In genomic region chr3:148921966-148922587, GRCm38 (mm10) we compare ENCODE assay signal across 12 mouse cellular contexts.
DNase-seq lines count a peak whose midpoint lies in the region; ATAC-seq and TF ChIP-seq lines count a peak whose summit lies in the region.
"Had no signal": no experiment of that assay in that cellular context is flagged by ENCODE, and none has a peak within 500 bp of the region (broad histone marks: within the 10 kb centered on the region; RNA-seq: fewer than 3 reads in every experiment).

No protein-coding gene starts in this region.

- no peak for ATAC-seq in heart, embryonic 11.5 days (replicated peaks; ENCODE audit: insufficient number of reproducible peaks, low FRiP score, low TSS enrichment)
- no peak for ATAC-seq in forebrain, embryonic 16.5 days
- no peak for ATAC-seq in midbrain, embryonic 14.5 days (ENCODE audit: low FRiP score, low TSS enrichment)

- H3K4me2 ChIP-seq in heart, embryonic 11.5 days: peak overlapping the region; percentile 49
- H3K4me2 ChIP-seq in forebrain, embryonic 16.5 days (ENCODE audit: low read length): peak overlapping the region; percentile 50
- peak overlapping the region; percentile 44 for H3K4me2 ChIP-seq in midbrain, embryonic 14.5 days (ENCODE audit: low read length)
- H3K4me2 ChIP-seq: embryonic facial prominence, embryonic 15.5 days; limb, embryonic 15.5 days had no signal

- H3K4me1 ChIP-seq in heart, embryonic 11.5 days (ENCODE audit: control insufficient read depth, insufficient read depth, low read length): peaks cover 14% of the 10 kb centered on the region
- peaks cover 13% of the 10 kb centered on the region for H3K4me1 ChIP-seq in forebrain, embryonic 16.5 days (replicated peaks; ENCODE audit: control insufficient read depth, insufficient read depth, low read length)
- peaks cover 12% of the 10 kb centered on the region for H3K4me1 ChIP-seq in midbrain, embryonic 14.5 days (ENCODE audit: control insufficient read depth, insufficient read depth, low read length)

- H3K9ac ChIP-seq in heart, embryonic 11.5 days (ENCODE audit: low read depth, low read length): no peak overlapping the region
- no peak overlapping the region for H3K9ac ChIP-seq in forebrain, embryonic 16.5 days (replicated peaks; ENCODE audit: low read depth, low read length)
- no peak overlapping the region for H3K9ac ChIP-seq in midbrain, embryonic 14.5 days (replicated peaks; ENCODE audit: low read length)
- H3K9ac ChIP-seq: embryonic facial prominence, embryonic 15.5 days; limb, embryonic 15.5 days had no signal

- no peak overlapping the region; the same call in 1 of the 2 replicates for H3K4me3 ChIP-seq in heart, embryonic 11.5 days (ENCODE audit: low read depth, low read length)
- peak overlapping the region; percentile 39 for H3K4me3 ChIP-seq in left cerebral cortex, adult 2 months
- H3K4me3 ChIP-seq in forebrain, embryonic 16.5 days (replicated peaks; ENCODE audit: low read length): peak overlapping the region; percentile 31
- no peak overlapping the region for H3K4me3 ChIP-seq in midbrain, embryonic 14.5 days (replicated peaks; ENCODE audit: low read depth, low read length)
- H3K4me3 ChIP-seq: embryonic facial prominence, embryonic 15.5 days; limb, embryonic 15.5 days had no signal

- H3K36me3 ChIP-seq in heart, embryonic 11.5 days (ENCODE audit: control insufficient read depth, insufficient read depth, low read length): no peaks in the 10 kb centered on the region
- no peaks in the 10 kb centered on the region for H3K36me3 ChIP-seq in forebrain, embryonic 16.5 days (ENCODE audit: control insufficient read depth, insufficient read depth)
- H3K36me3 ChIP-seq in midbrain, embryonic 14.5 days (ENCODE audit: control insufficient read depth, insufficient read depth, low read length): no peaks in the 10 kb centered on the region
- H3K36me3 ChIP-seq: embryonic facial prominence, embryonic 15.5 days; limb, embryonic 15.5 days had no signal

- H3K27me3 ChIP-seq in heart, embryonic 11.5 days (ENCODE audit: control insufficient read depth, insufficient read depth, low read length): no peaks in the 10 kb centered on the region
- H3K27me3 ChIP-seq in forebrain, embryonic 16.5 days (replicated peaks; ENCODE audit: control insufficient read depth, insufficient read depth, low read length): no peaks in the 10 kb centered on the region
- H3K27me3 ChIP-seq in midbrain, embryonic 14.5 days (ENCODE audit: control insufficient read depth, insufficient read depth, low read length): no peaks in the 10 kb centered on the region
- H3K27me3 ChIP-seq: embryonic facial prominence, embryonic 15.5 days; limb, embryonic 15.5 days had no signal

- H3K9me3 ChIP-seq in heart, embryonic 11.5 days (replicated peaks; ENCODE audit: control insufficient read depth, low read length): no peaks in the 10 kb centered on the region
- no peaks in the 10 kb centered on the region for H3K9me3 ChIP-seq in forebrain, embryonic 16.5 days (ENCODE audit: control insufficient read depth, low read length)
- H3K9me3 ChIP-seq in midbrain, embryonic 14.5 days (ENCODE audit: control insufficient read depth, low read length): no peaks in the 10 kb centered on the region
- H3K9me3 ChIP-seq: embryonic facial prominence, embryonic 15.5 days; limb, embryonic 15.5 days had no signal

- no peak for TF ChIP-seq CTCF in left cerebral cortex, adult 2 months (IDR thresholded peaks at IDR 0.05)

- no peak overlapping the region for H3K27ac ChIP-seq in heart, embryonic 11.5 days (ENCODE audit: low read depth, low read length)
- peak overlapping the region; percentile 54 for H3K27ac ChIP-seq in left cerebral cortex, adult 2 months
- H3K27ac ChIP-seq in forebrain, embryonic 16.5 days (ENCODE audit: low read length): peak overlapping the region; percentile 73; the same call in 1 of the 2 replicates
- H3K27ac ChIP-seq in midbrain, embryonic 14.5 days (replicated peaks; ENCODE audit: low read depth, low read length): peak overlapping the region; percentile 37
- H3K27ac ChIP-seq: limb, embryonic 15.5 days; macrophage had no signal

- intact Hi-C loops in left cerebral cortex, adult 2 months (cut with DNase I): no loop called here
- intact Hi-C loops in left cerebral cortex, postnatal 10 days (cut with DNase I): no loop called here

- DNase-seq in heart, postnatal 4 days: no peak
- no peak for DNase-seq in left cerebral cortex, adult 2 months (ENCODE audit: extremely low spot score in 1 of 2, low spot score in 2 of 2)
- DNase-seq in left cerebral cortex, postnatal 10 days (ENCODE audit: extremely low spot score in 1 of 2, low spot score in 2 of 2): no peak
- no peak for DNase-seq in midbrain, embryonic 14.5 days
- DNase-seq in thymus, postnatal 25 days: no peak
- no peak for DNase-seq in ovary, postnatal 14 days (ENCODE audit: low spot score)
- DNase-seq: gastrocnemius, postnatal 10 days had no signal

- 83% methylated on average over 13 of the region's 13 CpGs for WGBS in heart, embryonic 11.5 days (ENCODE audit: insufficient replicate concordance)
- 38% methylated on average over 13 of the region's 13 CpGs for WGBS in forebrain, embryonic 16.5 days
- 60% methylated on average over 13 of the region's 13 CpGs for WGBS in midbrain, embryonic 14.5 days

Comparison
In these comparisons a context has a peak if more than half of its experiments do, and no peak if none do; other contexts are left out.
1. H3K4me3 ChIP-seq: peak in left cerebral cortex, adult 2 months (single experiment) and forebrain, embryonic 16.5 days (single experiment); none in heart, embryonic 11.5 days (single experiment) and midbrain, embryonic 14.5 days (single experiment).
2. Peak in every context shown above with its lines, with median percentiles within 50 percentile points of each other: H3K4me2 ChIP-seq.